Mouse (Mus musculus) cortical plate, adult 2 months (tissue): ENCODE results near the gene Edrf1. TPM values are rescaled to one million over a fixed set of nuclear protein-coding genes. Genes with fewer than 3 reads are reported as not detected.

Experiments
- H3K27ac ChIP-seq: fragments of 200-500 bp; 2 replicates; pipeline ENCODE4 v1.5.1; 2012; ENCODE audit warnings: low read length, control low read depth, inconsistent platforms; ENCODE audit not compliant: insufficient read depth
- H3K4me1 ChIP-seq: fragments of 200-500 bp; 2 replicates; pipeline ENCODE4 v1.6.1; 2011; ENCODE audit warnings: low read length; ENCODE audit not compliant: control insufficient read depth, insufficient read depth
- H3K4me3 ChIP-seq: fragments of 200-500 bp; 2 replicates; pipeline ENCODE4 v1.5.1; 2011; ENCODE audit warnings: mild to moderate bottlenecking, low read length, control low read depth; ENCODE audit not compliant: insufficient read depth
- CTCF ChIP-seq: fragments of 200-500 bp; IDR thresholded peaks from 2 replicates; pipeline ENCODE4 v1.5.1; 2011; ENCODE audit warnings: mild to moderate bottlenecking, control low read depth, low read length; ENCODE audit not compliant: insufficient read depth; ENCODE audit errors: extremely low read depth
- POLR2A ChIP-seq: fragments of 200-500 bp; IDR thresholded peaks from 2 replicates; pipeline ENCODE4 v1.6.1; 2011; ENCODE audit warnings: mild to moderate bottlenecking, low read length, control low read depth; ENCODE audit not compliant: insufficient read depth; ENCODE audit errors: extremely low read depth
- polyA plus RNA-seq: library from polyadenylated mRNA; depleted of rRNA; stranded (reverse); fragments of >200 nt; gene quantifications from 2 replicates; pipeline ENCODE4 v1.2.3, GENCODE M21; 2012; rRNA removed

Edrf1 gene
- polyA plus RNA-seq, 1 experiment: 20.2 TPM

DNA sequence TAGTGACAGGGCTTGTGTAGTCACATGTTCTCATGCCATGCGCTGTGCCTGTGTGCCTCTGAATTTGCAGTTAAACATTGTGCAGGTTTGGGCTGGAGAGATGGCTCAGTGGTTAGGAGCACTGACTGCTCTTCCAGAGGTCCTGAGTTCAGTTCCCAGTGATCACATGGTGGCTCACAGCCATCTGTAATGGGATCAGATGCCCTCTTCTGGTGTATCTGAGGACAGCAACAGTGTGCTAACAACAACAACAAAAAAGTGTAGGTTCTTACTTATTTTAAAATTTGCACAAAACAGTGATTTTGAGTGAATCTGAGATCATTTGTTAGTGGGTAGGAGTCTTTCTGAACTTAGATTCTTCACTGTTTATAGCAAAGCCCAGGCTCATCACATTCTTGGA lies 81.2 kb downstream of the Edrf1 start:
- TF ChIP-seq POLR2A (no peak), CTCF (no peak)
- no peak overlapping the region for H3K4me3 ChIP-seq
- H3K27ac ChIP-seq: no peak overlapping the region
- H3K4me1 ChIP-seq: no peaks in the 10 kb centered on the region; the same call in 1 of the 2 replicates

DNA sequence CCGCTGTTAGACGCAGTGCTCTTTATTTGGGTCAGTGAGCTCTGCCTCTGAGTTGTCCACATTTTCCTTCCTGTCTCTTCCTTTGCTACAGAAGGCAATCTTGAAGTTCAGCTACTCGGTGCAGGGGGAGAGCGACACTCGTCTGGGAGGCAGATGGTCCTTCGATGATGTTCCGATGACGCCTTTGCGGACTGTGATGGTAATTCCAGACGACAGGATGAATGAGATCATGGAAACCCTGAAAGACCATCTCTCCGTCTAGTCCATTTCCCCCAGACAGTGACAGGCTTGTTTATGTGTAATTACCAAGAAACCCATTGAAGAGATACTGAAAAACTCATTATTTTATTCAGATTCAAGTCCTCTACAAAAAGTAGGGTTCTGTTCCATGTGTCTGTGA lies 83.3 kb downstream of the Edrf1 start:
- no peaks in the 10 kb centered on the region; the same call in 1 of the 2 replicates for H3K4me1 ChIP-seq
- no peak overlapping the region for H3K27ac ChIP-seq
- H3K4me3 ChIP-seq: no peak overlapping the region
- TF ChIP-seq POLR2A: no peak
- no peak for TF ChIP-seq CTCF

Other genes with a start within 250 kb of the Edrf1 start
- gene Tex36, start 35.4 kb upstream of the Edrf1 start, polyA plus RNA-seq: not detected in 2 replicates
- 0.15 and 0.33 TPM in 2 replicates for gene Mmp21, start 42.5 kb downstream of the Edrf1 start, polyA plus RNA-seq
- gene Bccip, start 71.8 kb downstream of the Edrf1 start, polyA plus RNA-seq: 109 and 115 TPM in 2 replicates
- 38.7 and 38.8 TPM in 2 replicates for gene Uros, start 72.5 kb downstream of the Edrf1 start, polyA plus RNA-seq
- 5.8 TPM in 2 replicates for gene Fank1, start 139.3 kb downstream of the Edrf1 start, polyA plus RNA-seq
- 26.5 and 28.1 TPM in 2 replicates for gene Dhx32, start 145.2 kb downstream of the Edrf1 start, polyA plus RNA-seq